Mouse (Mus musculus): ENCODE data around the gene Lamtor3.

DNA sequence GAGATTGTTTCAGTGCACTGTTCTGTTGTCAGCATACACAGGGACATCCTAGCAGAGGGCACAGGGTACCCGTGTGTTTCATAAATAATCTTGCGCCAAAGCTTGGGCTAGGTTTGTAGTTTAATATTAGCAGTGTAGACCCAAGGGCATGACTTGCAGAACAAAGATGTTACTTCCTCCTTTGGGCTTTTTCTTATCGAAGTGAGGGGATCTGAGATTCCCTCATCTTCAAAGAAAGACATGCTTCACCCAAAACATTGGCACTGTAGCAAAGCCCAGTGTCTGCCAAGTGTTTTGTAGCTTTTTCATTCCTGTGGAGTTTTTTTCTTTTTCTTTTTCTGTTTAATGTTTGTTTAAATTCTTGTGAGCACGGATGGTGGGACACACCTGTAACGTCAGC is 20.6 kb upstream of the Lamtor3 start:
- TF ChIP-seq FLI1 (IDR thresholded peaks at IDR 0.05; ENCODE audit: low read length) (no peak), GATA1 (IDR thresholded peaks at IDR 0.05; ENCODE audit: borderline replicate concordance, low read length) (no peak)
